Mouse (Mus musculus) adipocyte (in vitro differentiated cells): ENCODE measurements at regions not wholly inside any gene's neighbourhood (a gene's known extent, or its start where the extent isn't known, plus 50 kb on each side); places are given as distances from the start of the nearest gene placed in this dataset.
A peak's percentile ranks its signal among the peaks of the same experiment; 100 is the strongest.

Experiments used
- DNase-seq: peaks from one replicate; pipeline ENCODE4 v3.0.0-alpha.2; 2016; ENCODE audit warnings: low spot score

DNA sequence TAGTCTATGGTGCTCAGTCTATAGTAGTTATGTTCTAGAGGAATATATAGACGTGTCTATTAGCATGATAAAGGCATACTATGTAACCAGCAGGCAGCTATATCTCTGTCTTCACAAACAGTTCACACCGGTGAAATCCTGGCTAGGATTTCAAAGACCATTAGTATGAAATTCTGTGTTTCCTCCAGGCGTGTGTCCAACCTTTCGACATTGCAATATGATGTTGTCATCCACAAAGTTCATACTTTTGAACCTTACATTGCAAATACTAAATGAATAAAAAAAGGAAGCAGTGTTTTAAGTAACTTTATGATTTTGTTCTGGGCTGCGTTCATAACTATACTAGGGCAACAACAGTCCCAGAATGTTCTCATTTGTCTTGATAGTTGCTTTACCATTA lies 95.2 kb upstream of the Cpeb2 start:
- peak; percentile 55 for DNase-seq

- no peak for DNase-seq
Observed at GRCm38 (mm10) chr5:43138931-43139486, 94.0 kb upstream of the Cpeb2 start.

DNA sequence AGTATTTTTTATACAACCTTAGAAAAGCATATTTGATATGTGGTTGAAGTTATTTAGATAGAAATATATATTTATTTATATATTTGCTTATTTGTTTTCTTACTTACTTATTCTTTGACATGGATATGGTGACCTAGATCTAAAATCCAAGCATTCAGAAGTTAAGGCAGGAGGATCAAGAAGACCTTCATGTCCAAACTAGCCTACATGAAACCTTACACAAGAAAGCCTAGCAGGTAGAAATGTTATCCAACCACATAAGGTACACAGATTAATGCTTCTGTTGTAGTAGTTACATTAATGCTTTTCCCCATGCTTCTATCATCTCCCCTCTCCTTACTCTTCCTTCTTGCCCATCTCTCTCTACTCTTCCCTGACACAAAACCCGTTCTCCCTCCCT lies 93.2 kb upstream of the Cpeb2 start:
- no peak for DNase-seq

DNA sequence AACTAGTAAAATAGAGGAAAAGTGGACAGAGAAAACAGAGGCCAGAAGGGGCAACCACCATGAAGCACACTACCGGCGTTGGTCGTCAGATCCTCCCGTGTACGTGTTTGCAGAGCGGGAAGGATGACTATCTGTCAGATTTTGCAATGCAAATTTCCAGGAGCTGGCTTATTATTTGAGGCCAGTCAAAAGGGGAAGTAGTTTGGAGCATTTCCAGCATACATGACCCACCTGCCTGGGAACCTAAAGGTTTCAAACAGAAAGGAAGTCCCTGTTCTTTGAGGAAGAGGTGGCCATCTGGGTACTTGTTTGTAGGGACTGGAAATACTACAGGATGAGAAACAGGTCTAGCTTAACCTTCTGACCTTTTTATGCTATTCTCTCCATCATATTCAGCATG lies 87.0 kb upstream of the Cpeb2 start:
- DNase-seq, result no peak

GRCm38 (mm10) chr5:43146928-43147327 lies 86.0 kb upstream of the Cpeb2 start:
- DNase-seq, result no peak

- DNase-seq, result peak; percentile 95
Observed at GRCm38 (mm10) chr5:43148486-43148885, 84.5 kb upstream of the Cpeb2 start.

- DNase-seq, result no peak
Observed at GRCm38 (mm10) chr5:43149559-43149958, 83.4 kb upstream of the Cpeb2 start.

DNA sequence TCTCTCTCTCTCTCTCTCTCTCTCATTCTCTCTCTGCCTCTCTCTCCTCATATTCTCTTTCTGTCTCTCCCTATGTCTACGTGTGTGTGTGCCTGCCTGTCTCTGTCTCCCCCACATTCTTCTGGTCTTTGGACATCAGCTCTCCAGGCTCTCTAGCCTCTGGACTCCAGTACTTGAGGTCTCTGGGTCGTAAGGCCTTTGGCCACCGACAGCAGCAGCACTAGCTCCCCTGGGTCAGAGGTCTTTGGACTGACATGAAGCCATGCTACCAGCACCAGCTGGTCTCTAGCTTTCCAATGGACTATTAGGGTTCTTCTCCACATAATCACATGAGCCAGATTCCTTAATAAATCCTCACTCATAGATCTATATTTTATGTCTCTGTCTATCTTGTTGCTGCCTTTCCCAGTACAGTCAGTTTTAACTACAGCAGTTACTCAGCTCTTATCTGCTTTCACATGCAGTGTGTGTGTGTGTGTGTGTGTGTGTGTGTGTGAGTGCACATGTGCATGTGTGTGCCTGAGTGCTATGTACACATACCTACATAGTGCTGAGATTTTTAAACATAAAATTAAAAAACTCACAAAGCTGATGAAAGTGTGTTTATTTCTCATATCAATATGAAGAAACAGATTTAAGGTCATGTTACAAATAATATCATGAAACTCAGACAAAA lies 81.7 kb upstream of the Cpeb2 start:
- DNase-seq, result peak; percentile 76

GRCm38 (mm10) chr5:43152119-43152611 lies 80.8 kb upstream of the Cpeb2 start:
- peak; percentile 29 for DNase-seq

DNA sequence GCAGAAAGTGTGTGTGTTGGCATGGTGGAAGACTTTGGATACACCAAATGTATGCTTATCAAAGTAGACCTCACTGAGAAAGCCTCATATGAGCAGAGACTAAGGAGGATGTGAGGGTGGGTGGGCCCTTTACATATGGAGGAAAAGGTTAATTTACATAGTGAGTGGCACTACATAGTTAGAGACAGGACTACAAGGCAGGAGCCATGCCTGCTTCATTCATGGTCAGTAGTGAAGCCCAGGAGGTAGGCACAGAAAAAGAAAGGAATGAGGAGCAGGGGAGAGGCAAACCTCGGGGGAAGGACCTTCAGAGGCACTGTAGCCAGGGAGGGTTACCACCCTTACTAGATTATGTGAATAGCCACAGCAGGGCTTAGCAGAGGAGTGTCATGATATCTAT lies 80.1 kb upstream of the Cpeb2 start:
- DNase-seq, result no peak

DNA sequence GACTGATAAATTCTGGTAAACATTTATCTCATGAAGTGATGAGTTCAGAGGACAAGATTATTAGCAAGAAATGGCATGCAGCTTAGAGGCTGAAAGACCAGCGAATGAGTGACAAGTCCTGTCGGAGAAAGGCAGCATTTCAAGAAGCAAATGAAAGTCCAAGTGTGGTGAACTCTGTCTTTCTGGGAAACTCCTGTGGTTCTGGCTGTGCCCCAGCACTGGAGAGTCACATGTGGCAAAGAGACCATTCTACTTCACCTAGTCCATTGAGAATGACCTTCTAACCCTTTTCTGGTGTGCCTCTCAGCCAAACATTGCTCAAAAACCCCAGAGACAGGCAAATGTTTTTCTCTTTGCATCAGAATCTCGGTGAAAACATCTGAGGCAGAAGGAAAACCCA lies 76.2 kb upstream of the Cpeb2 start:
- DNase-seq, result peak; percentile 88

GRCm38 (mm10) chr5:43160140-43160539 lies 72.8 kb upstream of the Cpeb2 start:
- DNase-seq, result no peak

- no peak for DNase-seq
Observed at GRCm38 (mm10) chr5:43181475-43181874, 51.5 kb upstream of the Cpeb2 start.
